Mouse (Mus musculus) midbrain, embryonic 15.5 days (tissue): ENCODE results near the gene Psme2. TPM values are rescaled to one million over a fixed set of nuclear protein-coding genes. Genes with fewer than 3 reads are reported as not detected.

Source experiments
- ATAC-seq: fragments of 200-750 bp; cut with Nextera tagmentation; replicated peaks from 2 replicates; pipeline ENCODE4 v1.8.0; 2017; ENCODE audit warnings: moderate TSS enrichment
- H3K27ac ChIP-seq: fragments of 300-500 bp; sonication (generic); 2 replicates; pipeline ENCODE4 v1.5.1; 2015; ENCODE audit warnings: mild to moderate bottlenecking, inconsistent platforms
- H3K27me3 ChIP-seq: fragments of 300-500 bp; sonication (generic); replicated peaks from 2 replicates; pipeline ENCODE4 v1.6.1; 2015; ENCODE audit warnings: inconsistent platforms
- H3K36me3 ChIP-seq: fragments of 300-500 bp; sonication (generic); replicated peaks from 2 replicates; pipeline ENCODE4 v1.6.1; 2015; ENCODE audit warnings: inconsistent platforms
- H3K4me1 ChIP-seq: fragments of 300-500 bp; sonication (generic); 2 replicates; pipeline ENCODE4 v1.6.1; 2015; ENCODE audit warnings: inconsistent platforms
- H3K4me2 ChIP-seq: fragments of 300-500 bp; sonication (generic); 2 replicates; pipeline ENCODE4 v1.6.1; 2015; ENCODE audit warnings: inconsistent platforms, mild to moderate bottlenecking, moderate library complexity
- H3K4me3 ChIP-seq: fragments of 300-500 bp; sonication (generic); 2 replicates; pipeline ENCODE4 v1.5.1; 2015; ENCODE audit warnings: mild to moderate bottlenecking, inconsistent platforms
- H3K9ac ChIP-seq: fragments of 300-500 bp; sonication (generic); 2 replicates; pipeline ENCODE4 v1.6.1; 2015; ENCODE audit warnings: mild to moderate bottlenecking, inconsistent platforms
- H3K9me3 ChIP-seq: fragments of 300-500 bp; sonication (generic); 2 replicates; pipeline ENCODE4 v1.6.1; 2016; ENCODE audit warnings: inconsistent platforms
- WGBS: fragments of 180-500 bp; shearing (Covaris S2); methylation state at CpG from one replicate; pipeline ENCODE4 v1.1.7; 2015; ENCODE audit warnings: mixed read lengths; 5-methylcytosine and 5-hydroxymethylcytosine counted together
- polyA plus RNA-seq: library from polyadenylated mRNA; unstranded; fragments of >200 nt; fragmentation: Nextera tagmentation; extraction: Ambion mirVana; gene quantifications from 2 replicates; pipeline ENCODE4 v1.2.1, GENCODE M21; 2015

The Psme2 gene
- polyA plus RNA-seq, 1 experiment from 2014 or later: 184 TPM

GRCm38 (mm10) chr14:55558740-55559448, 32.0 kb downstream of the Psme2 start:
- Histone ChIP-seq H3K9me3 (no peaks in the 10 kb centered on the region), H3K4me1 (peaks cover 29% of the 10 kb centered on the region), H3K27ac (peak overlapping the region; percentile 99; the same call in 1 of the 2 replicates), H3K36me3 (no peaks in the 10 kb centered on the region), H3K27me3 (no peaks in the 10 kb centered on the region), H3K4me2 (peak overlapping the region; percentile 73), H3K9ac (0 out of 2 replicates have a peak overlapping the region, but pooled peaks have one; percentile 87), H3K4me3 (peak overlapping the region; percentile 57)
- no peak for ATAC-seq
- 60% methylated on average over 6 of the region's 6 CpGs for WGBS

- Histone ChIP-seq H3K36me3 (no peaks in the 10 kb centered on the region), H3K4me2 (no peak overlapping the region), H3K4me1 (peaks cover 26% of the 10 kb centered on the region), H3K9ac (no peak overlapping the region), H3K4me3 (no peak overlapping the region), H3K9me3 (no peaks in the 10 kb centered on the region), H3K27ac (no peak overlapping the region), H3K27me3 (no peaks in the 10 kb centered on the region)
- no peak for ATAC-seq
- 89% methylated on average over 3 of the region's 3 CpGs for WGBS
These were observed 33.3 kb downstream of the Psme2 start for GRCm38 (mm10) chr14:55557587-55557986.

GRCm38 (mm10) chr14:55557003-55557402, 33.9 kb downstream of the Psme2 start:
- peaks cover 20% of the 10 kb centered on the region for H3K4me1 ChIP-seq
- ATAC-seq: no peak
- 32% methylated on average over 5 of the region's 5 CpGs for WGBS
- no peaks in the 10 kb centered on the region for H3K27me3 ChIP-seq
- no peaks in the 10 kb centered on the region for H3K36me3 ChIP-seq
- H3K9ac ChIP-seq: no peak overlapping the region
- no peak overlapping the region for H3K4me2 ChIP-seq
- H3K27ac ChIP-seq: no peak overlapping the region
- H3K4me3 ChIP-seq: no peak overlapping the region
- H3K9me3 ChIP-seq: no peaks in the 10 kb centered on the region

GRCm38 (mm10) chr14:55555788-55556187, 35.1 kb downstream of the Psme2 start:
- 78% methylated on average over 3 of the region's 3 CpGs for WGBS
- H3K27ac ChIP-seq: no peak overlapping the region
- peaks cover 9% of the 10 kb centered on the region for H3K4me1 ChIP-seq
- H3K36me3 ChIP-seq: no peaks in the 10 kb centered on the region
- no peaks in the 10 kb centered on the region for H3K9me3 ChIP-seq
- no peak for ATAC-seq
- H3K27me3 ChIP-seq: no peaks in the 10 kb centered on the region
- no peak overlapping the region for H3K4me3 ChIP-seq
- H3K9ac ChIP-seq: no peak overlapping the region
- no peak overlapping the region for H3K4me2 ChIP-seq

- H3K36me3 ChIP-seq: no peaks in the 10 kb centered on the region
- H3K4me3 ChIP-seq: no peak overlapping the region
- ATAC-seq: no peak
- H3K27ac ChIP-seq: no peak overlapping the region
- peaks cover 9% of the 10 kb centered on the region for H3K4me1 ChIP-seq
- H3K9ac ChIP-seq: no peak overlapping the region
- no peak overlapping the region for H3K4me2 ChIP-seq
- H3K9me3 ChIP-seq: no peaks in the 10 kb centered on the region
- H3K27me3 ChIP-seq: no peaks in the 10 kb centered on the region
These were observed 36.3 kb downstream of the Psme2 start for GRCm38 (mm10) chr14:55554635-55555034.

GRCm38 (mm10) chr14:55551794-55552193, 39.1 kb downstream of the Psme2 start:
- Histone ChIP-seq H3K9me3 (no peaks in the 10 kb centered on the region), H3K4me1 (peaks cover under 1% of the 10 kb centered on the region; the same call in 1 of the 2 replicates), H3K4me3 (no peak overlapping the region), H3K4me2 (no peak overlapping the region), H3K27me3 (no peaks in the 10 kb centered on the region), H3K36me3 (0 out of 2 replicates have a peak, but pooled peaks cover 12% of the 10 kb centered on the region), H3K9ac (no peak overlapping the region), H3K27ac (no peak overlapping the region)
- WGBS: 83% methylated on average over 8 of the region's 8 CpGs
- ATAC-seq: no peak

- H3K27me3 ChIP-seq: no peaks in the 10 kb centered on the region
- no peaks in the 10 kb centered on the region for H3K4me1 ChIP-seq
- H3K9me3 ChIP-seq: no peaks in the 10 kb centered on the region
- H3K9ac ChIP-seq: no peak overlapping the region
- no peak for ATAC-seq
- WGBS: 63% methylated on average over 5 of the region's 5 CpGs
- 0 out of 2 replicates have a peak, but pooled peaks cover 12% of the 10 kb centered on the region for H3K36me3 ChIP-seq
- no peak overlapping the region for H3K27ac ChIP-seq
- no peak overlapping the region for H3K4me2 ChIP-seq
- H3K4me3 ChIP-seq: no peak overlapping the region
These were observed 39.6 kb downstream of the Psme2 start for GRCm38 (mm10) chr14:55551347-55551746.

GRCm38 (mm10) chr14:55550191-55550590, 40.7 kb downstream of the Psme2 start:
- no peak overlapping the region for H3K27ac ChIP-seq
- 79% methylated on average over 6 of the region's 6 CpGs for WGBS
- no peak overlapping the region for H3K9ac ChIP-seq
- ATAC-seq: no peak
- no peaks in the 10 kb centered on the region for H3K27me3 ChIP-seq
- H3K4me1 ChIP-seq: no peaks in the 10 kb centered on the region
- H3K4me2 ChIP-seq: no peak overlapping the region
- no peaks in the 10 kb centered on the region for H3K9me3 ChIP-seq
- no peak overlapping the region for H3K4me3 ChIP-seq
- 0 out of 2 replicates have a peak, but pooled peaks cover 16% of the 10 kb centered on the region for H3K36me3 ChIP-seq

- H3K9me3 ChIP-seq: no peaks in the 10 kb centered on the region
- H3K27ac ChIP-seq: no peak overlapping the region
- peaks cover 16% of the 10 kb centered on the region; the same call in 1 of the 2 replicates for H3K36me3 ChIP-seq
- no peak overlapping the region for H3K4me3 ChIP-seq
- no peaks in the 10 kb centered on the region for H3K27me3 ChIP-seq
- ATAC-seq: no peak
- 74% methylated on average over 9 of the region's 9 CpGs for WGBS
- H3K4me2 ChIP-seq: no peak overlapping the region
- no peak overlapping the region for H3K9ac ChIP-seq
- peaks cover 20% of the 10 kb centered on the region for H3K4me1 ChIP-seq
These were observed 46.6 kb downstream of the Psme2 start for GRCm38 (mm10) chr14:55544334-55544733.

- no peak overlapping the region for H3K27ac ChIP-seq
- ATAC-seq: no peak
- H3K36me3 ChIP-seq: peaks cover 3% of the 10 kb centered on the region; the same call in 1 of the 2 replicates
- H3K4me3 ChIP-seq: no peak overlapping the region
- H3K4me2 ChIP-seq: no peak overlapping the region
- no peak overlapping the region for H3K9ac ChIP-seq
- peaks cover 20% of the 10 kb centered on the region for H3K4me1 ChIP-seq
- WGBS: 95% methylated on average over 12 of the region's 12 CpGs
- H3K27me3 ChIP-seq: no peaks in the 10 kb centered on the region
- H3K9me3 ChIP-seq: no peaks in the 10 kb centered on the region
These were observed 48.6 kb downstream of the Psme2 start for GRCm38 (mm10) chr14:55542268-55542667.

- H3K9me3 ChIP-seq: no peaks in the 10 kb centered on the region
- peak overlapping the region; percentile 89 for H3K27ac ChIP-seq
- no peaks in the 10 kb centered on the region for H3K27me3 ChIP-seq
- WGBS: 4% methylated on average over 10 of the region's 10 CpGs
- peaks cover 3% of the 10 kb centered on the region; the same call in 1 of the 2 replicates for H3K36me3 ChIP-seq
- peaks cover 20% of the 10 kb centered on the region for H3K4me1 ChIP-seq
- ATAC-seq: peak; percentile 60
- H3K4me3 ChIP-seq: peak overlapping the region; percentile 52
- H3K4me2 ChIP-seq: peak overlapping the region; percentile 92
- peak overlapping the region; percentile 79 for H3K9ac ChIP-seq
These were observed 50.1 kb downstream of the Psme2 start for GRCm38 (mm10) chr14:55540787-55541321.

- Histone ChIP-seq H3K4me1 (peaks cover 20% of the 10 kb centered on the region), H3K4me2 (peak within 1 kb of the TSS; percentile 92), H3K9ac (peak within 1 kb of the TSS; percentile 79), H3K4me3 (peak within 1 kb of the TSS; percentile 52), H3K36me3 (no peaks in the 10 kb centered on the region; the same call in 1 of the 2 replicates), H3K9me3 (no peaks in the 10 kb centered on the region), H3K27me3 (no peaks in the 10 kb centered on the region), H3K27ac (peak within 1 kb of the TSS; percentile 89)
- WGBS: 1% methylated on average over 32 of the region's 32 CpGs
- peak; percentile 89 for ATAC-seq
These were observed 50.7 kb downstream of the Psme2 start, which contains the start of gene Pck2 for GRCm38 (mm10) chr14:55540067-55540786. Pck2 (plus strand) TSS chr14:55540266.
